Mouse (Mus musculus): ENCODE results near the gene Pcnx.
"Not testable (repeated sequence)": the region's sequence is repeated elsewhere in the genome, so short reads cannot be mapped to it uniquely, and the experiment has no call there.

Gene Pcnx

DNA sequence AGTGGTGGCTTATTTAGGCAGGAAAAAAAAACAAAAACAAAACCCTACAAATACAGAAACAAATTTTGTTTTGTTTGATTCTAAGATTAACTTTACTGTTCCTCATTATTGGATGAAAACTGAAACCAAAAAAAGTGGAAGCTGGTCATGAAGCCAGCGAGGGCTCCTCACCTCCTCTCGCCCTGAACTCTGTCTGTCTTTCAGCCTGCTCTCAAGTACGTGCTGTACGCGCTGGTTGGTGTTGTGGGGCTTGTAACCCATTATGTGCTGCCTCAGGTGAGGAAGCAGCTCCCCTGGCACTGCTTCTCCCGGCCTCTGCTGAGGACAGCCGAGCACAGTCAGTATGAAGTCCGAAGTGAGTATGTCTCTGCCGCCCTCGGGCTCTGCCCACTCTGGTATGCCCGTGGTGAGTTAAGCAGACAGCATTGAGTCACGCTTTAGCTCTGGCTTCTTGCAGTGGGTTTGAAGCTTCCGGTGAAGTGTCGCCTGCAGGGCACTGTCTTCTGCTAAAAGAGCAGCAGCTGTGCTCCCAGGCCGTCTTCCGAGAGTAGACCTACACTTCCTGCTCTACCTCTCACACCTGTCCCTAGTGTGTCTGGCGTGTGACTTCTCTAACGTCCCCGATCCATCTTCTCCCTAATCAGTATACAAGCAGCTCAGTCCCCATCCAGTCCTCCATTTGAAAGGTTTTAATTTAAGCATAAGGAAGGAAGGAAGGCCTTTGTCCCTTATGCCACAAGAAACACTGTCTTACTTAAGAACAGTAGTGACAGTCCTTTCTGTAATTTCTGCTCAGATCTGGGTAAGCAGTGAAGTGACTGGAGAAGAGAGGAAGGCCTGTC lies 111.4 kb downstream of the Pcnx start:
- DNase-seq, result no peak

DNA sequence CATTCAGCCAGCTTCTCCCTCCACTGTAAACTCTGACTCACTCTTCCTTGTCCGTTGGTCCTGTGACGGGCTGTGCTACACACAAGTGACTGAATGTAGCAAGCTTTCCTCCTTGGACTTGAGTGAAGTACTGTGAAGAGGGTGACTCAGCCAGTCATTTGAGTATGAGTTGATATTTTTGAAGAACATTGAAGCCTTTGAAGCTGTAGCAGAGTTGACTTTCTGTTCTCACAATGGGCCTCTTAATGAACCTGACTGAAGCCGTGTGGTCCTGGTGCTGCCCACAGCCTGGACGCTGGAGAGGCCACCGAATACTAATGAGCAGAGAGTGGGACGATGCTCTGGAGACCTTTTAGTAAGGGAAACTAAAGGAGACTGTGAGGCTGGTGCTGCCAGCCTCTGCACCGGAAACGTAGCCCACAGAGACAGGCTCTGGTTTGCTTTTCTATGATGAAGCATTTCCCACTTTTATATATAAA lies 112.1 kb downstream of the Pcnx start:
- DNase-seq, result no peak

DNA sequence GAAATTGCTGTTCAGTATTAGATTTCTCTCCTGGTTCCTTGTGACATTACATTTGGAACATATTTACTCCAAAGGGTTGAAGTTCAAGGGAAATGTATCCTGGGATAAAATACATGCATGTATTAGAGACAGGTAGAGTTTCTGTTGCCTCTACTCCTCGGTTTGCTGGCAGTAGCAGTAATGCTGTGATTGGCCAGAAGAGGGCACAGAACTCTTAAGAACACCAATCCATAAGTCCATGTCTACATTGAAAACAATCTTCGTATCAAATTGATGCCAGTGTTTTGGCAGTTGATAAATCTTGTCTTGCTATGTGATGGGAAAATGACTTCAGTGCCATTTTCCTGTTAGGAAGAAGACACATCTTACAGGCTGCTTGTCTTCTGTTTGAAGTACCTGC lies 115.0 kb downstream of the Pcnx start:
- peak; percentile 60 to 61 for DNase-seq

DNA sequence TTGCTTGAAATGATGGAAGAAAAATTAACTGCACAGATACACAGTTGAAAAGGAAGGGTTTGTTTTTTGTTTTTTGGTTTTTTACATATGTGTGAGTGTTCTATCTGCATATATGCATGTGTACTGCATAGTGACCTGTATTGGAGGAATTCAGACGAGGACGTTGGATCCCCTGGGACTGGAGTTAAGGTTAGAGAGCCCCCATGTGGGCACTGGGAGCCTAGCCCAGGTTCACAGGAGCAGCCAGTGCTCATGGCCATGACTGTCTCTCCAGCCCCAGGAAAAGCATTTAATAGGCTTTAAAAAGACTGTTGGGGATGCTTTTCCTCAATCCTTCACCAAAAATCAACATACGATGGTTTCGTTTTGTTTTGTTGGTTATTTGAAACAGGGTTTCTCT lies 117.5 kb downstream of the Pcnx start:
- no peak for DNase-seq

DNA sequence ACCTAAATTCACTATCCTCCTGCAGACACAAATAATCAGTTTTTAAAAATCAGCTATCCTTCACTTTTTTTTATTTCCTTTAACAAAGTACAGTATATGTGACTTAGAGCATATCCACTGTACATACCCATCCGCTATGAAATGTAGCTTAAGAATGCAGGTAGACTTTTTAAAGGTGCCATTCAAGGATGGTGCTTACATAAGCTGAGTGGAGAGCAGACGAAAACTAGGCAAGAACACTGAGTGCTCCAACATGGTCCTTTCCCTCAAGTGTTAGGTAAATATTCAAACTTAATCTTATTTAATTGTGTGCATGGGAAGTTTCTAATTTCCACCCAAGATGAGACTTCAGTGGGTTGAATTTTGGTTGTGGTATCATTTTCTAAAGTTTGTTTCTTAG lies 119.5 kb downstream of the Pcnx start:
- no peak for DNase-seq

DNA sequence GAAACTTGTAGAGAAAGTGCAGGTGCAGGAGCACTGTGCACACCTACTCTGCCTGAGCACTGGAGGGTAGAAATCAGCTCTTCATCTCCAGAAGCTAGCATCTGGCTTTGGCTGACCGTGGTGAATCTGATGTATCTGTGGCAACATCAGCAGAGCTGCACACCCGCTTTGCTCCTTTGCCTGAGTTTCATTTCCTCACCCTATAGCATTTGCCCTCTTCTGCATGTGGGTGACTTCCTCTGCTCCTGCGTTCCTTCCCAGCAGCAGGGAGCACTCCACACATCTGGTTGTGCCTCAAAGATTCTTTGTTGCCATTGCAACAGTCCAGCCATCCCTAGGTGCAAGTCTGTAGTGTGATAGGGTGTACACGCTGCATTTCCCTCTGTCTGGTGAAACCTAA lies 132.3 kb downstream of the Pcnx start:
- DNase-seq, result no peak

DNA sequence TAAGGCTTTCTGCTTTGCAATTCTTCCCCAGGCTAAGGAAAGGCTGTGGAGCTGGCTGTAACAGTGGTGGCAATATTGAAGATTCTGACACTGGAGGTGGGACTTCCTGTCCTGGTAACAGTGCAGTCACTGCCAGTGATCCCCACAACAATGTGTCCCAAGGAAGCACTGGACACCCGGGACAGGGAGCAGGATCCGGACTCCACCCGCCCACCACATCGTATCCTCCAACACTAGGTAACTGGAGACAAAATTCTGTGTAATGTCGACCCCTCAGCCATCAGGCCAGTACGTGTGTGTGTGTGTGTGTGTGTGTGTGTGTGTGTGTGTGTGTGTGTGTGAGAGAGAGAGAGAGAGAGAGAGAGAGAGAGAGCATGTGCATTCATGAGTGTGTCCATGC lies 133.2 kb downstream of the Pcnx start:
- no peak for DNase-seq

DNA sequence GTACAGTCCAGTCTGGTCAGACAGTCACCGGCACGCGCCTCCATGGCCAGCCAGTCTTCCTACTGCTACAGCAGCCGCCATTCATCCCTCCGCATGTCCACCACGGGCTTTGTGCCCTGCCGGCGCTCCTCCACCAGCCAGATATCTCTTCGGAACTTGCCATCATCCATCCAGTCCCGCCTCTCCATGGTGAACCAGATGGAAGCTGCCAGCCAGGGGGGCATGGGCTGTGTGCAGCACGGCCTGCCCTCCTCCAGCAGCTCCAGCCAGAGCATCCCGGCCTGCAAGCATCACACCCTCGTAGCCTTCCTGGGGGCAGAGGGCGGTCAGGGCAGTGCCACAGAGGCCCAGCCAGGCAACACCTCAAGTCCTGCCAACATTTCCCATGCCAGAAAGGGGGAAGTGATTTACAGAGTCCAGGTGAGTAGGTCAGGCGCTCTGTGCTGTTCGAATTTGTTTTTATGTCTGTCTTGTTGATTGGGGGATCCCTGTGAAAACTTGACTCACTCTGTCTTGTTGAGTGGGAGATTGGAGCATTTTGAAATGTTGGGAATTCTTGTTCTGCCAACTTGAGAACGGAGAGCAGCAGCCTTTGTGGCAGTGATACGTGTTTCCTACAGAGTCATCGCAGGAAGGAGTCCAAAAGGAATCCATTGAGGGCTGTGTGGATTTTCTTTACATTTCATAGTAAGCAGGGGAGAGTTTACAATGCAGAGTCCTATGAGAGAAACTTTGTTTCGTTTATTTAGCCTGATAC lies 135.3 kb downstream of the Pcnx start:
- DNase-seq, result no peak

DNA sequence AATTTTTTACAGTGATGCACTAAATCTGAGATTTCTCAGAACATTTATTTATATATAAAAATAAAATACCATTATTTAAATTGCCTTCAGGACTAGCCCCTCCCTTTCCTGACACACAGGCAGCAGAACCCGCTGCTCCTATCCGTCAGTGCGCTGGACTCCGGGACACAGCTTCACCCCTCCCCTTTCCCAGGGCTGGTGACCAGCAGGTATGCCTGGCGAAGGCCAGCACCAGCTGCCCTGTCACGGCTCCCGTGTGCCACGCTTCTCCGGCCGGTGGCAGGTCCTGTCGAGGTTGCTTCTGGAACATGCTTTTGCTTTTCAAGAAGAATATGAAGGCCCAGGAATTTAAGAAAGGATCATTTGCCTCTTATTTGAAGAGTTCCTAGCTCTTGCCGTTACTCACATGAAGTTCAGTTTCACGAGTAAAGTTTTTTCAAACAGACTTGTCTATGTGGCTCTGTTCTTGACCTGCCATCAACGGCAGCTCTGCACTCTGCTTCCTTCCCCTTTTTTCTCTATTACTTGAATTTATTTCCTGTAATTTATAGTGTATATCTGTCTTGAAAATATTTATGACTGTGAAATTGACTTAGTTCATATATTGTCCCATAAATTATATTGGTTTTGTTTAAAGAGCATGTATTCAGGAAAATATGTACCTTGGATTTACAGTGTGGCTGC lies 137.0 kb downstream of the Pcnx start:
- DNase-seq, result peak in 1 of 2 experiments; percentile 19

DNA sequence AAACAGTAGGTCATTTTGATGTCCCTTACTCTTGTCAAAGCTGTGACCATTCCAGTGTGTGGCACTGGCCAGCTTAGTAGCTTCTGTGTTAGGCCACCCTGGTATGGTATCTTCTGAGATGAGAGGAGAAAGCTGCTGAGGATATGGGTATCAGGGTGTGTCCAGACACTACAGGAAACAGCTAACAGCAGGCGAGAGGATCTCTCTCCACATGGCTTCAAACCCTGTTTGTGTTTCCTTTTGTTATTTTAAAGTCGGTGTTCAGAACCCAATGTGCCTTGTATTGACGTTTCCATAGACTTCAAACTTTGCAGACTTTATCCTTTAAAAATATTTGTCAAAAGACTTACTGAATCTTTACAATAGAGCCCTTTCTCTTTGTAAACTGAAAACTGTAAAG lies 137.7 kb downstream of the Pcnx start:
- DNase-seq, result no peak

DNA sequence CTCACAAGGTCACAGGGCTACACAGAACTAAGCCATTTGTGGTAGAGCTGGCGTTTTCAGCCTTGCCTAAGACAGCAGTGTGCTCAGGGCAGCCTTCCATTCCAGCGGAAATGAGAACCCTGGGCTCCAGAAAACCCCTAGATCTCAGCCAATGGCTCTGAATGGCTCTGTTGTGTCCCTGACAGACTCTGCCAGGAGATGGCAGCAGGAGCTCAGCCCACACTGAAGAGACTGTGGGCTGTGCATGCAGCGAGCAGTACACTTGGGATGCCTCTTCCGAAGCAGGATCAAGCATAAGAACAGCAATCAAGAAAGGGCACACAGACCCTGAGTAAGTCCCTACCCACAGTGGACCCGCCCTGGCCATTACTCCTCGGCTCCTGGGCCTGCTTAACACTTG lies 142.9 kb downstream of the Pcnx start:
- not testable (repeated sequence) for DNase-seq

DNA sequence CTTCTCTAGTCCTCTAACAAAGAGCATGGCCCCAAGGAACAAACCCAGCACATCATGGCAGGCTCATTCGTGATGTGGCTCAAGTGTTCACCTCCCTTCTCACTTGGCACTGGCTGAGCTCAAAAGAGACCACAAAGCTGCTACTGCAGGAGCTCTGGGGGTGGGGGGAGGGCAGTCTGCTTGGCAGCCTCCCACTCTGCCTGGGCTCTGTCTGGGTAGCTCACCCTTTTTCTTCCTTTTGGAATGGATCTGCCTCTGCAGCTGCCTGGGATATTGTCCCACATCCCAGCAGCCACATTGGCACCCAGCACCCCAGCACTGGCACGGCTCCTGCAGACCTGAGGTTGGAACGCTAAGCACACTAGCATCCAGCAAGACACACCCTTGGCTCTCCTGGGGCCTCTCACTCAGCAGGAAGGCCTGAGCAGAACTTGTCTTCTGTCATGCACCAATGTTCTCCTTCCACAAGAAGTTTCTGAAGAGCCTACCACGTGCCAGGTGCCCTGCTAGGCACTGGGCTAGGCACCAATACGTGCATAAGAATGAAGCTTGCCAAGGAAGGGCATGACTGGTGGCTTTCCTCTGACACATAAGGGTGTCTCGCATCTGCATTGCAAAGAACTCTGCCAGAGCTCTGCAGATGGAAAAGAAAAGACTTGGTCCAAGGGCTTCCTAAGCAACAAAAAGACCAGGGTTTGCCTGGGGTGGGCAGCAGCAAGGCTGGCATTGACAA lies 166.2 kb downstream of the Pcnx start:
- DNase-seq, result not testable (repeated sequence)

DNA sequence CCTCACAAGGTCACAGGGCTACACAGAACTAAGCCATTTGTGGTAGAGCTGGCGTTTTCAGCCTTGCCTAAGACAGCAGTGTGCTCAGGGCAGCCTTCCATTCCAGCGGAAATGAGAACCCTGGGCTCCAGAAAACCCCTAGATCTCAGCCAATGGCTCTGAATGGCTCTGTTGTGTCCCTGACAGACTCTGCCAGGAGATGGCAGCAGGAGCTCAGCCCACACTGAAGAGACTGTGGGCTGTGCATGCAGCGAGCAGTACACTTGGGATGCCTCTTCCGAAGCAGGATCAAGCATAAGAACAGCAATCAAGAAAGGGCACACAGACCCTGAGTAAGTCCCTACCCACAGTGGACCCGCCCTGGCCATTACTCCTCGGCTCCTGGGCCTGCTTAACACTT lies 173.7 kb downstream of the Pcnx start:
- DNase-seq, result not testable (repeated sequence)

DNA sequence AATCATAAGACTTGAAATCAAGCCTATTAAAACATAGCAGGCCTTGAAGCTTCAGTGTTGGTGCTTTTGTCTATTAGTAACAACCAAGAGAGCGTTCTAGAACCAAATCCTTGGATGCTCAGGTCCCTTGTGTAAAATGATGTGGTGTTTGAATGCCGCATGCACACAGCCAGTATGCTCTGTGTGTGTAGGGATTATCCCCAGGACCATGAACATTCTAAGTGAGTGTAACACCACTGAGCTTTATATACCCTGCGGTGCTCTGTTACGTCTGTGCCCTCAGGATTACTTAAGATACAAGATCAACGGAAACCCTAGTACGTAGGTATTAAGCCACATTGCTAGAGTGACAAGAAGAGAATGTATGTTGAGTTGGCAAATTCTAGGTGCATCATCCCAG lies 174.2 kb downstream of the Pcnx start:
- DNase-seq, result not testable (repeated sequence)

DNA sequence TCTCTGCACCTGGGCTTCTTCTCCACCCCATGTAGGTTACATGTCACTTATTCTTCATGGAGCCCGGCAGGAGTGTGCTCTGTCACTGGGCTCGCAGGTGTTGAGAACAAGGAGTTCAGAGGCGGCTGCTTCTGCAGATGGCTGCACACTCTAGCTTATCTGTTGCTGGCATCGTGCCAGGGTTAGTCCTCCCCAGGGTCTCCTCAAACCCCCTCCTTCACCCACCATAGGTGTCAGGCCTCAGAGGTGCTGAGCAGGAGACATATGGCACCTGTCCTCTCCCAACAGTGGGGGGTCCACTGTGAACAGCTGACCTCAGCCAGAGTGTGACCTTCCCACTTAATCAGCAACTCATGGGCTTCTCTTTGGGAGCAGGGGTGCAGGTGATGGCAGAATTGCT lies 184.3 kb downstream of the Pcnx start:
- DNase-seq, result not testable (repeated sequence)
